Mouse (Mus musculus): ENCODE measurements around the gene Fam107b.

DNA sequence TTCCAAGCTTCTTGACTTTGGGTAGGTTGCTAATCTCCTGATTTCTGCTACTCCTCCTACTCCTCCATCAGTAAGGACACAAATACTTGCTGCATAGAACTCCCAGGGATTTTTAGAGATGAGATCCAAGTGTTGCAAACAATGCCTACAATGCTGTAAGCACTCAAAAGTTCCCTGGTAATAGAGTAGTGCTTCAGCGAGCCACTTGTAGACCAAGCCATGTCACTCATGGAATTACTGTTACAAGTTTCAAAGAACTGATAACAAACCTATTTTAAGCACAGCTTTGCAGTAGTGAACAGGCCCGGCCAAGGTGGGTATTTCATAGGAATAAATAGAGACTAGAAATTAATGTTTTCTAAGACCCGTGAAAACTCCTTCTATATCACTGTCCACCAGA lies 174.8 kb downstream of the Fam107b start:
- TF ChIP-seq CTCF (IDR thresholded peaks at IDR 0.05; ENCODE audit: low read depth, low read length), result no peak
- no peak for TF ChIP-seq POLR2A (IDR thresholded peaks at IDR 0.05; ENCODE audit: borderline replicate concordance, low read depth, low read length)

Data from bone marrow macrophage, adult 2 months (primary cell).